In the genomic region with DNA sequence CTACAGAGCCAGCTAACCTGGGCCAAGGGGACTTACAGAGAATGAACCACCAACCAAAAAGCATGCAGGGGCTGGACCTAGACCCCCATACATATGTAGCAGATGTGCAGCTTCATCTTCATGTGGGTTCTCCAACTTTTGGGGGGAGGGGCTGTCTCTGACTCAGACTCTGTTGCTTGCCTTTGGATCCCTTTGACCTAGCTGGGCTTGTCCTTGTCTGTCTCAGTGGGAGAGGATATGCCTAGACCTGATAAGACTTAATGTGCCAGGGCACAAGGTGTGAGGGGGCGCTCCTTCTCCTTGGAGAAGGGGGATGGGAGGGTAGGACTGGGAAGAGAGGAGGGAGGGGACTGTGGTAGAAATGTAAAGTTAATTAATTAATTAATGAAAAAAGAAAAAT, we compare ENCODE assay signal across 16 mouse cellular contexts.
"Had no signal": no experiment of that assay in that cellular context is flagged by ENCODE, and none has a peak within 500 bp of the region (broad histone marks: within the 10 kb centered on the region; RNA-seq: fewer than 3 reads in every experiment).

No protein-coding gene starts in this region.

- H3K36me3 ChIP-seq: limb, embryonic 15.5 days; midbrain, embryonic 13.5 days; neural tube, embryonic 15.5 days; stomach, embryonic 15.5 days had no signal

- H3K9me3 ChIP-seq: limb, embryonic 15.5 days; midbrain, embryonic 13.5 days; neural tube, embryonic 15.5 days; stomach, embryonic 15.5 days had no signal

- H3K4me1 ChIP-seq: limb, embryonic 15.5 days; midbrain, embryonic 13.5 days; neural tube, embryonic 15.5 days; stomach, embryonic 15.5 days had no signal

- H3K27me3 ChIP-seq: limb, embryonic 15.5 days; midbrain, embryonic 13.5 days; neural tube, embryonic 15.5 days; stomach, embryonic 15.5 days had no signal

- H3K4me2 ChIP-seq: limb, embryonic 15.5 days; midbrain, embryonic 13.5 days; neural tube, embryonic 15.5 days; stomach, embryonic 15.5 days had no signal

- DNase-seq: kidney, adult 11 months; kidney, adult 9 months; kidney, postnatal 36 days; layer of hippocampus, adult 9-11 months; layer of hippocampus, postnatal 36 days; lung, adult 18-20 months; retina, postnatal 1 day; right cerebral cortex, postnatal 14 days; thymus, adult 2 months; thymus, postnatal 25 days had no signal

- H3K4me3 ChIP-seq: limb, embryonic 15.5 days; midbrain, embryonic 13.5 days; myocyte; neural tube, embryonic 15.5 days; stomach, embryonic 15.5 days had no signal

- H3K27ac ChIP-seq: kidney, postnatal 0 days; limb, embryonic 15.5 days; midbrain, embryonic 13.5 days; neural tube, embryonic 15.5 days; stomach, embryonic 15.5 days had no signal

- H3K9ac ChIP-seq: limb, embryonic 15.5 days; midbrain, embryonic 13.5 days; neural tube, embryonic 15.5 days; stomach, embryonic 15.5 days had no signal

- ATAC-seq: midbrain, embryonic 13.5 days had no signal
